Comparison of ENCODE assay signal across 16 mouse cellular contexts in the genomic region with DNA sequence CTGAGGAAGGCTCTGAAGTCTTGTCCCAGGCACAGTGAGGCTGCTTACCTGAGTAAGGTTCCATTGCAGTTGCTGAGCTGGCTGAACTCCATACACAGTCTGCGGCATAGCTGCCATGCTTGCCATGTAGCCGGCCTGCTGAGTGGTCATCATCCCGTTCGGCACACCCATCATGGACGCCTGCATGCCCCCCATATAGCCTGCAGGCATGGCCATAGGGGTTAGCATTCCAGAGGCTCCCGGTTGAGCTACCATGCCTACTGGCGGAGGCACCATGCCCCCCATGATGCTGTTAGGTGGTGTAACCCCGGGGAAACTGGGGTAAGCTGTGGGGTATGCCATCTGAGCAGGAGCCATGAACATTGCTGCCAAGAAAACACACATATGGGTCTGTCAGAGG.
"Had no signal": no experiment of that assay in that cellular context is flagged by ENCODE, and none has a peak within 500 bp of the region (broad histone marks: within the 10 kb centered on the region; RNA-seq: fewer than 3 reads in every experiment).

No protein-coding gene starts in this region.

- H3K9ac ChIP-seq: neural tube, embryonic 13.5 days; neural tube, embryonic 15.5 days; stomach, embryonic 15.5 days had no signal

- H3K4me2 ChIP-seq: neural tube, embryonic 13.5 days; neural tube, embryonic 15.5 days; stomach, embryonic 15.5 days had no signal

- H3K9me3 ChIP-seq: neural tube, embryonic 13.5 days; neural tube, embryonic 15.5 days; stomach, embryonic 15.5 days had no signal

- H3K27me3 ChIP-seq: neural tube, embryonic 13.5 days; neural tube, embryonic 15.5 days; stomach, embryonic 15.5 days had no signal

- H3K27ac ChIP-seq: neural tube, embryonic 13.5 days; neural tube, embryonic 15.5 days; stomach, embryonic 15.5 days; stomach, postnatal 0 days had no signal

- H3K4me3 ChIP-seq: neural tube, embryonic 13.5 days; neural tube, embryonic 15.5 days; stomach, embryonic 15.5 days had no signal

- H3K4me1 ChIP-seq: neural tube, embryonic 13.5 days; neural tube, embryonic 15.5 days; stomach, embryonic 15.5 days had no signal

- DNase-seq: retina, postnatal 1 day; right cerebral cortex, adult 18-20 months; right cerebral cortex, postnatal 14 days; right cerebral cortex, postnatal 25 days; right cerebral cortex, postnatal 4 days; spleen, adult 18-20 months; thymus, adult 18-20 months; thymus, adult 2 months; thymus, postnatal 14 days; thymus, postnatal 25 days; thymus, postnatal 36 days; thymus, postnatal 4 days had no signal
